Mouse (Mus musculus) forebrain, embryonic 16.5 days (tissue): Measurements from ENCODE around the gene Slc26a6. TPM values are rescaled to one million over a fixed set of nuclear protein-coding genes. Genes with fewer than 3 reads are reported as not detected.

Source experiments
- ATAC-seq: fragments of 200-750 bp; cut with Nextera tagmentation; 2 replicates; pipeline ENCODE4 v1.8.0; 2017; ENCODE audit warnings: mild to moderate bottlenecking, moderate library complexity
- H3K27ac ChIP-seq: fragments of 300-500 bp; sonication (generic); 2 replicates; pipeline ENCODE4 v1.5.1; 2014; ENCODE audit warnings: low read length, control low read depth
- H3K27me3 ChIP-seq: fragments of 300-500 bp; sonication (generic); replicated peaks from 2 replicates; pipeline ENCODE4 v1.6.1; 2014; ENCODE audit warnings: low read length; ENCODE audit not compliant: control insufficient read depth, insufficient read depth
- H3K36me3 ChIP-seq: fragments of 300-500 bp; sonication (generic); 2 replicates; pipeline ENCODE4 v1.6.1; 2014; ENCODE audit not compliant: control insufficient read depth, insufficient read depth
- H3K4me1 ChIP-seq: fragments of 300-500 bp; sonication (generic); replicated peaks from 2 replicates; pipeline ENCODE4 v1.6.1; 2014; ENCODE audit warnings: low read length; ENCODE audit not compliant: control insufficient read depth, insufficient read depth
- H3K4me2 ChIP-seq: fragments of 300-500 bp; sonication (generic); 2 replicates; pipeline ENCODE4 v1.6.1; 2014; ENCODE audit warnings: mild to moderate bottlenecking, low read length, control low read depth
- H3K4me3 ChIP-seq: fragments of 300-500 bp; sonication (generic); replicated peaks from 2 replicates; pipeline ENCODE4 v1.5.1; 2014; ENCODE audit warnings: mild to moderate bottlenecking, low read length, control low read depth
- H3K9ac ChIP-seq: fragments of 300-500 bp; sonication (generic); replicated peaks from 2 replicates; pipeline ENCODE4 v1.6.1; 2014; ENCODE audit warnings: low read depth, low read length, control low read depth
- H3K9me3 ChIP-seq: fragments of 300-500 bp; sonication (generic); 2 replicates; pipeline ENCODE4 v1.6.1; 2016; ENCODE audit warnings: low read length; ENCODE audit not compliant: control insufficient read depth
- WGBS: fragments of 180-500 bp; shearing (Covaris S2); extraction: QIAGEN DNeasy Blood & Tissue Kit; methylation state at CpG from one replicate; pipeline ENCODE4 v1.1.7; 2014; 5-methylcytosine and 5-hydroxymethylcytosine counted together
- polyA plus RNA-seq: library from polyadenylated mRNA; unstranded; fragments of >200 nt; fragmentation: Nextera tagmentation; extraction: Ambion mirVana; gene quantifications from 2 replicates; pipeline ENCODE4 v1.2.1, GENCODE M21; 2015

Gene Slc26a6
- polyA plus RNA-seq, 1 experiment from 2014 or later, result 13.8 TPM

- no peak overlapping the region for H3K27ac ChIP-seq
- WGBS, result 52% methylated on average over 3 of the region's 3 CpGs
- H3K4me1 ChIP-seq, result peaks cover 5% of the 10 kb centered on the region
- no peaks in the 10 kb centered on the region for H3K9me3 ChIP-seq
- H3K4me3 ChIP-seq, result no peak overlapping the region
- H3K27me3 ChIP-seq, result peaks cover 11% of the 10 kb centered on the region
- no peak overlapping the region for H3K4me2 ChIP-seq
- no peak overlapping the region for H3K9ac ChIP-seq
- 0 out of 2 replicates have a peak, but pooled peaks have one; percentile 18 for ATAC-seq
- peaks cover 11% of the 10 kb centered on the region for H3K36me3 ChIP-seq
Measured at GRCm38 (mm10) chr9:108819495-108819894, 33.6 kb upstream of the Slc26a6 start.

DNA sequence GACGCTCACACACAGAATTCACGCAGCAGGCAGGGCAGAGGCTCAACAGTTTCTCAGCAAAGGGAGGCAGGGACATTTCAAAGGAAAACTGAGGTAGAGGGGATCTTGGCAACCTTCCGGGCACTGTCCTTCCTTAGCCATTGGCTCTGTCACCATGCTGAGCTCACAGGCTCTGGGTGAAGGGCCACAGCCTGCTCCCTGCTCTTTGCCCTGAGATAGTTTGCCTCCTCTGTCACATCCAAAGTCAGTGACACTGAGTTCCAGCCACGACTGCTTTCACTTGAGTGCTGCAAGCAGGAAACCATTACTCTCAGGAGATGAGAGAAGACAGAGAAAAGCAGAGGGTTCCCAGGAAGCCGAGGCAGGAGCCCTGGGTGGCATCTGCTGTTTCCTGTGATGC lies 33.0 kb upstream of the Slc26a6 start:
- Histone ChIP-seq H3K9ac (no peak overlapping the region), H3K4me1 (peaks cover 8% of the 10 kb centered on the region), H3K4me3 (no peak overlapping the region), H3K9me3 (no peaks in the 10 kb centered on the region), H3K27ac (no peak overlapping the region), H3K36me3 (peaks cover 5% of the 10 kb centered on the region), H3K4me2 (no peak overlapping the region), H3K27me3 (peaks cover 11% of the 10 kb centered on the region)
- no peak for ATAC-seq
- WGBS, result 59% methylated on average over 5 of the region's 5 CpGs

GRCm38 (mm10) chr9:108824144-108824685 lies 28.9 kb upstream of the Slc26a6 start:
- Histone ChIP-seq H3K4me3 (peak overlapping the region; percentile 63), H3K27ac (peak overlapping the region; percentile 81), H3K27me3 (peaks cover 17% of the 10 kb centered on the region), H3K4me2 (peak overlapping the region; percentile 95), H3K4me1 (peaks cover 25% of the 10 kb centered on the region), H3K36me3 (peaks cover 13% of the 10 kb centered on the region), H3K9ac (peak overlapping the region; percentile 59), H3K9me3 (no peaks in the 10 kb centered on the region)
- ATAC-seq, result no peak
- 3% methylated on average over 25 of the region's 25 CpGs for WGBS

GRCm38 (mm10) chr9:108824755-108825413 lies 28.2 kb upstream of the Slc26a6 start:
- WGBS, result under 1% methylated on average over 31 of the region's 31 CpGs
- no peaks in the 10 kb centered on the region for H3K9me3 ChIP-seq
- H3K4me2 ChIP-seq, result peak overlapping the region; percentile 95
- H3K36me3 ChIP-seq, result peaks cover 19% of the 10 kb centered on the region
- H3K9ac ChIP-seq, result peak overlapping the region; percentile 90
- H3K4me1 ChIP-seq, result peaks cover 32% of the 10 kb centered on the region
- H3K27me3 ChIP-seq, result peaks cover 22% of the 10 kb centered on the region
- H3K4me3 ChIP-seq, result peak overlapping the region; percentile 63
- ATAC-seq, result peak; percentile 84
- H3K27ac ChIP-seq, result peak overlapping the region; percentile 81

GRCm38 (mm10) chr9:108825820-108826699 lies 27.0 kb upstream of the Slc26a6 start, which contains the start of gene Celsr3:
Gene Celsr3, plus strand, starts transcription at chr9:108826320.
- peak within 1 kb of the TSS; percentile 63 for H3K4me3 ChIP-seq
- H3K9ac ChIP-seq, result peak within 1 kb of the TSS; percentile 90
- peaks cover 43% of the 10 kb centered on the region for H3K4me1 ChIP-seq
- H3K27ac ChIP-seq, result peak within 1 kb of the TSS; percentile 81
- H3K27me3 ChIP-seq, result peaks cover 22% of the 10 kb centered on the region
- WGBS, result 1% methylated on average over 66 of the region's 70 CpGs
- H3K9me3 ChIP-seq, result no peaks in the 10 kb centered on the region
- peaks cover 21% of the 10 kb centered on the region for H3K36me3 ChIP-seq
- H3K4me2 ChIP-seq, result peak within 1 kb of the TSS; percentile 95
- peak; percentile 81 for ATAC-seq

DNA sequence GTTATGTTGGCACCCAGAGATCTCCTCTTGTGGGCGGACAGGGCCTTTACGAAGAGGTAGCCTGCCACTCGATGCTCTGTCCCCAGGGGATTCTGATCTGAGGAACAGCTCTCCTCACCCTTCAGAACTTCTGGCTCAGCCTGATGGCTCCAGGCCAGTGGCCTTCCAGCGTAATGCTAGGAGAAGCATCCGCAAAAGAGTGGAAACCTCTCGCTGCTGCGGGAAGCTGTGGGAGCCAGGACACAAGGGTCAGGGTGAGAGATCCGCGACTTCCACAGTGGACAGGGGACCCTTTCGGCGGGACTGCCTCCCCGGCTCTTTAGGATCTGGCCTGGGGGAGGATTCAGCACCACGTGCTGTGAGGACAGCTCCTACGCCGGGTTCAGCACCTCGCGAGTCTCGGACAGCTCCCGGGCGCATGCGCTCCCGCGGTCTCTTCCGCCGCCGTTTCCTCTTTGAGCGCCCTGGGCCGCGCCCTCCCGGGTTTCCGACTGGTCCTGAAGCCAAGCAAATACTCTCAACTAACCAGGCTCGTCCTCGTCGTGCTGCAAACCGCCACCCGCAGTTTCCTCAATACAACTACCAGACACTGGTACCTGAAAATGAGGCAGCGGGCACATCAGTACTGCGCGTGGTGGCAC lies 26.3 kb upstream of the Slc26a6 start:
- Histone ChIP-seq H3K36me3 (peaks cover 21% of the 10 kb centered on the region), H3K27ac (peak overlapping the region; percentile 71), H3K4me3 (peak overlapping the region; percentile 63), H3K27me3 (peaks cover 22% of the 10 kb centered on the region), H3K9ac (peak overlapping the region; percentile 90), H3K4me2 (peak overlapping the region; percentile 95), H3K4me1 (peaks cover 51% of the 10 kb centered on the region), H3K9me3 (no peaks in the 10 kb centered on the region)
- no peak for ATAC-seq
- WGBS, result under 1% methylated on average over 39 of the region's 39 CpGs

DNA sequence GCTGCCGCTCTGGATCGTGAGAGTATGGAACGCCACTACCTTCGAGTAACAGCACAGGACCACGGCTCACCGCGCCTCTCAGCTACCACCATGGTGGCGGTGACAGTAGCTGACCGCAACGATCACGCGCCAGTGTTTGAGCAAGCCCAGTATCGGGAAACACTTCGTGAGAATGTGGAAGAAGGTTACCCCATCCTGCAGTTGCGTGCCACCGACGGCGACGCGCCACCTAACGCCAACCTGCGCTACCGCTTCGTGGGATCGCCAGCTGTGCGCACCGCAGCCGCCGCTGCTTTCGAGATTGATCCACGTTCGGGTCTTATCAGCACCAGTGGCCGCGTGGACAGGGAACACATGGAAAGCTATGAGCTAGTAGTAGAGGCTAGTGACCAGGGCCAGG lies 25.6 kb upstream of the Slc26a6 start:
- no peak for ATAC-seq
- peaks cover 22% of the 10 kb centered on the region for H3K27me3 ChIP-seq
- H3K36me3 ChIP-seq, result peaks cover 21% of the 10 kb centered on the region
- peak overlapping the region; percentile 95 for H3K4me2 ChIP-seq
- H3K4me1 ChIP-seq, result peaks cover 57% of the 10 kb centered on the region
- H3K4me3 ChIP-seq, result peak overlapping the region; percentile 63
- no peak overlapping the region for H3K27ac ChIP-seq
- H3K9ac ChIP-seq, result peak overlapping the region; percentile 90
- 10% methylated on average over 34 of the region's 34 CpGs for WGBS
- H3K9me3 ChIP-seq, result no peaks in the 10 kb centered on the region

DNA sequence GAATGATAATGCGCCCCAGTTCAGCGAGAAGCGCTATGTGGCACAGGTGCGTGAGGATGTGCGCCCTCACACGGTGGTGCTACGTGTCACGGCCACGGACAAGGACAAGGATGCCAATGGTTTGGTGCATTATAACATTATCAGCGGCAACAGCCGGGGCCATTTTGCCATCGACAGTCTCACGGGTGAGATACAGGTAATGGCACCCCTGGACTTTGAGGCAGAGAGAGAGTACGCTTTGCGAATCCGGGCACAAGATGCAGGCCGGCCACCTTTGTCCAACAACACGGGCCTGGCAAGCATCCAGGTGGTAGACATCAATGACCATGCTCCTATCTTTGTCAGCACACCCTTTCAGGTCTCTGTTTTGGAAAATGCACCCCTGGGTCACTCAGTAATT lies 25.2 kb upstream of the Slc26a6 start:
- no peak for ATAC-seq
- H3K4me2 ChIP-seq, result peak overlapping the region; percentile 95

More for the DNA sequence above, 25.2 kb upstream of the Slc26a6 start:
- Histone ChIP-seq H3K36me3 (peaks cover 21% of the 10 kb centered on the region), H3K9me3 (no peaks in the 10 kb centered on the region), H3K4me3 (peak overlapping the region; percentile 63), H3K27me3 (peaks cover 22% of the 10 kb centered on the region), H3K27ac (no peak overlapping the region), H3K4me1 (peaks cover 62% of the 10 kb centered on the region), H3K9ac (peak overlapping the region; percentile 90; the same call in 1 of the 2 replicates)
- WGBS, result 62% methylated on average over 18 of the region's 18 CpGs
